In the genomic region with DNA sequence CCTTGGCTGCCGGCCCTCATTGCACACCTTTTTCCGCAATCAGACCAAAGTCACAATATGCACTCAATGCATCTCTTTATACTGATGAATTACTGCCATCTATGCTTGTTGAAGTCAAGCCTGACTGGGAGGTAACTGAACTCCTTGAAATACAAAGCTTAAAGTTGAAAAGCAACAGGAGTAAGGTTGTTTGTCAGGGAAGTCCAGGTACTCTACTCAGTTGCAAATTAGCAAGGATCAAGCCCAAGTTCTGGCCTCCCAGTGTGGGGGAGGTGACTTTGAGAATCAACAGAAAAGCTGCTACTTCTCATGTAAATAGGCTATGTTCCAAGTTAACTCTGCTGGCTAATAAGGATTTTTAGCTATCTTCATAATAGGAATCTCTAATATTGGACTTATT, we compare ENCODE assay signal across 30 mouse cellular contexts.
"Had no signal": no experiment of that assay in that cellular context is flagged by ENCODE, and none has a peak within 500 bp of the region (broad histone marks: within the 10 kb centered on the region; RNA-seq: fewer than 3 reads in every experiment).

No protein-coding gene starts in this region.

- H3K4me1 ChIP-seq: heart, embryonic 10.5 days; heart, embryonic 12.5 days; heart, embryonic 13.5 days; heart, embryonic 15.5 days; hindbrain, embryonic 10.5 days; hindbrain, embryonic 12.5 days; hindbrain, embryonic 13.5 days; hindbrain, embryonic 15.5 days; intestine, embryonic 15.5 days; kidney, embryonic 15.5 days had no signal

- H3K4me3 ChIP-seq: heart, embryonic 10.5 days; heart, embryonic 12.5 days; heart, embryonic 13.5 days; heart, embryonic 15.5 days; hindbrain, embryonic 10.5 days; hindbrain, embryonic 12.5 days; hindbrain, embryonic 13.5 days; hindbrain, embryonic 15.5 days; intestine, embryonic 15.5 days; kidney, embryonic 15.5 days; layer of hippocampus, adult 2 months; left cerebral cortex, adult 2 months had no signal

- H3K36me3 ChIP-seq: heart, embryonic 10.5 days; heart, embryonic 12.5 days; heart, embryonic 13.5 days; heart, embryonic 15.5 days; hindbrain, embryonic 10.5 days; hindbrain, embryonic 12.5 days; hindbrain, embryonic 13.5 days; hindbrain, embryonic 15.5 days; intestine, embryonic 15.5 days; kidney, embryonic 15.5 days had no signal

- DNase-seq: heart, postnatal 10 days; heart, postnatal 14 days; heart, postnatal 36 days; heart, postnatal 4 days; kidney, adult 11 months; kidney, adult 18-20 months; kidney, adult 2 months; kidney, adult 8-10 months; kidney, adult 9 months; kidney, postnatal 10 days; kidney, postnatal 25 days; kidney, postnatal 36 days; kidney, postnatal 4 days; layer of hippocampus, adult 9-11 months; layer of hippocampus, postnatal 36 days had no signal

- H3K27ac ChIP-seq: heart, embryonic 10.5 days; heart, embryonic 13.5 days; heart, embryonic 15.5 days; hindbrain, embryonic 10.5 days; hindbrain, embryonic 12.5 days; hindbrain, embryonic 13.5 days; hindbrain, embryonic 14.5 days; hindbrain, embryonic 15.5 days; hindbrain, postnatal 0 days; intestine, embryonic 15.5 days; kidney, embryonic 15.5 days; kidney, postnatal 0 days; layer of hippocampus, adult 2 months; left cerebral cortex, adult 2 months had no signal

- H3K9me3 ChIP-seq: heart, embryonic 10.5 days; heart, embryonic 12.5 days; heart, embryonic 13.5 days; heart, embryonic 15.5 days; hindbrain, embryonic 10.5 days; hindbrain, embryonic 12.5 days; hindbrain, embryonic 13.5 days; hindbrain, embryonic 15.5 days; intestine, embryonic 15.5 days; kidney, embryonic 15.5 days had no signal

- H3K9ac ChIP-seq: heart, embryonic 12.5 days; heart, embryonic 13.5 days; heart, embryonic 15.5 days; hindbrain, embryonic 12.5 days; hindbrain, embryonic 13.5 days; hindbrain, embryonic 14.5 days; hindbrain, embryonic 15.5 days; intestine, embryonic 15.5 days; kidney, embryonic 15.5 days had no signal

- H3K27me3 ChIP-seq: heart, embryonic 12.5 days; heart, embryonic 13.5 days; heart, embryonic 15.5 days; hindbrain, embryonic 12.5 days; hindbrain, embryonic 13.5 days; hindbrain, embryonic 15.5 days; intestine, embryonic 15.5 days; kidney, embryonic 15.5 days had no signal
